Mouse (Mus musculus) cerebellum, adult 11-12 months (tissue): ENCODE data around the gene Caly.

Experiments
- DNase-seq: peaks from one replicate; pipeline ENCODE4 v3.0.0; 2022

Gene Caly

GRCm38 (mm10) chr7:140081408-140082241 is 723 bp downstream of the Caly start:
- DNase-seq: peak; percentile 70

- DNase-seq: peak; percentile 93
Measured at GRCm38 (mm10) chr7:140080503-140081156, 1.7 kb downstream of the Caly start.

- DNase-seq: peak; percentile 78
Measured at GRCm38 (mm10) chr7:140078711-140079110, 3.6 kb downstream of the Caly start.

- DNase-seq: no peak
Measured at GRCm38 (mm10) chr7:140077698-140078097, 4.7 kb downstream of the Caly start.

- no peak for DNase-seq
Measured at GRCm38 (mm10) chr7:140070042-140070711, 12.2 kb downstream of the Caly start.

GRCm38 (mm10) chr7:140067397-140067796 is 15.0 kb downstream of the Caly start:
- no peak for DNase-seq

GRCm38 (mm10) chr7:140063092-140063491 is 19.3 kb downstream of the Caly start:
- peak; percentile 43 for DNase-seq

GRCm38 (mm10) chr7:140062307-140062706 is 20.0 kb downstream of the Caly start:
- no peak for DNase-seq

- DNase-seq: no peak
Measured at GRCm38 (mm10) chr7:140061832-140062130, 20.6 kb downstream of the Caly start.

- no peak for DNase-seq
Measured at GRCm38 (mm10) chr7:140060936-140061831, 21.2 kb downstream of the Caly start.

GRCm38 (mm10) chr7:140059601-140060000 is 22.7 kb downstream of the Caly start:
- no peak for DNase-seq

- no peak for DNase-seq
Measured at GRCm38 (mm10) chr7:140058528-140058927, 23.8 kb downstream of the Caly start.

GRCm38 (mm10) chr7:140057413-140058407 is 24.6 kb downstream of the Caly start:
- DNase-seq: no peak

- DNase-seq: no peak
Measured at GRCm38 (mm10) chr7:140054124-140054523, 28.2 kb downstream of the Caly start.

- DNase-seq: no peak
Measured at GRCm38 (mm10) chr7:140049115-140049689, 33.1 kb downstream of the Caly start.

- no peak for DNase-seq
Measured at GRCm38 (mm10) chr7:140048361-140049114, 33.8 kb downstream of the Caly start, which contains the start of gene Msx3. Gene Msx3 (minus strand): TSS chr7:140049089.

GRCm38 (mm10) chr7:140047811-140048311 is 34.5 kb downstream of the Caly start:
- DNase-seq: no peak

- DNase-seq: no peak
Measured at GRCm38 (mm10) chr7:140045546-140045945, 36.8 kb downstream of the Caly start.

- DNase-seq: no peak
Measured at GRCm38 (mm10) chr7:140042728-140043127, 39.6 kb downstream of the Caly start.

GRCm38 (mm10) chr7:140037171-140037555 is 45.2 kb downstream of the Caly start:
- no peak for DNase-seq
